Mouse (Mus musculus) liver, embryonic 13.5 days (tissue): ENCODE results near the gene Ppa1. TPM values are rescaled to one million over a fixed set of nuclear protein-coding genes. Genes with fewer than 3 reads are reported as not detected.

Experiments used
- ATAC-seq: fragments of 200-750 bp; cut with Nextera tagmentation; 2 replicates; pipeline ENCODE4 v1.8.0; 2017; ENCODE audit warnings: low read depth, mild to moderate bottlenecking, moderate number of reproducible peaks, moderate library complexity
- DNase-seq: peaks from one replicate; pipeline ENCODE4 v3.0.0; 2022
- H3K27ac ChIP-seq: fragments of 300-500 bp; sonication (generic); 2 replicates; pipeline ENCODE4 v1.5.1; 2015; ENCODE audit warnings: moderate library complexity, mild to moderate bottlenecking, inconsistent platforms
- H3K27me3 ChIP-seq: fragments of 300-500 bp; sonication (generic); 2 replicates; pipeline ENCODE4 v1.6.1; 2015; ENCODE audit warnings: mild to moderate bottlenecking, inconsistent platforms
- H3K36me3 ChIP-seq: fragments of 300-500 bp; sonication (generic); 2 replicates; pipeline ENCODE4 v1.6.1; 2015; ENCODE audit warnings: mild to moderate bottlenecking, inconsistent platforms
- H3K4me1 ChIP-seq: fragments of 300-500 bp; sonication (generic); replicated peaks from 2 replicates; pipeline ENCODE4 v1.6.1; 2015; ENCODE audit warnings: inconsistent platforms
- H3K4me2 ChIP-seq: fragments of 300-500 bp; sonication (generic); 2 replicates; pipeline ENCODE4 v1.6.1; 2015; ENCODE audit warnings: inconsistent platforms, mild to moderate bottlenecking, moderate library complexity
- H3K4me3 ChIP-seq: fragments of 300-500 bp; sonication (generic); replicated peaks from 2 replicates; pipeline ENCODE4 v1.5.1; 2015; ENCODE audit warnings: mild to moderate bottlenecking, inconsistent platforms
- H3K9ac ChIP-seq: fragments of 300-500 bp; sonication (generic); 2 replicates; pipeline ENCODE4 v1.6.1; 2015; ENCODE audit warnings: mild to moderate bottlenecking, inconsistent platforms
- H3K9me3 ChIP-seq: fragments of 300-500 bp; sonication (generic); replicated peaks from 2 replicates; pipeline ENCODE4 v1.6.1; 2016; ENCODE audit warnings: inconsistent platforms
- WGBS: fragments of 180-500 bp; shearing (Covaris S2); methylation state at CpG from one replicate; pipeline ENCODE4 v1.1.7; 2015; ENCODE audit not compliant: insufficient replicate concordance; 5-methylcytosine and 5-hydroxymethylcytosine counted together
- polyA plus RNA-seq: library from polyadenylated mRNA; unstranded; fragments of >200 nt; fragmentation: Nextera tagmentation; extraction: Ambion mirVana; gene quantifications from 2 replicates; pipeline ENCODE4 v1.2.1, GENCODE M21; 2015

Ppa1 gene
- polyA plus RNA-seq, 1 experiment from 2014 or later = 140 TPM

DNA sequence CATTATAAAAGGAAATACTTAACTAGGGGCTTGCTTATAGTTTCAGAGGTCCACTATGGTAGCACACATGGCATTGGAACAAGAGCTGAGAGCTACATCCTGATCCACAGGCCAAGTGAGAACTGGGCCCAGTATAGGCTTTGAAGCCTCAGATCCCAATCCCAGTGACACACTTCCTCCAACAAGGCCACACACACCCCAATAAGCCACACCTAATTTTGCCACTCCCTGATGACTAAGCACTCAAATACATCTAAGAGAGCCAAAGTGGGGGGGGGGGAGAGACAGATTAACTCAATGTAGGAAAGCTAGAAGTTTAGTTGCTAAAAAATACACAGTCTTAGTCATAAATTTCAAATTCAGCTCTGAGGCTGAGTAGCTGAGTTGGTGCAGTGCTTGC lies 21.5 kb downstream of the Ppa1 start:
- no peak overlapping the region for H3K9ac ChIP-seq
- ATAC-seq (peak; percentile 73), DNase-seq (peak; percentile 13)
- no peak overlapping the region for H3K4me3 ChIP-seq
- H3K27me3 ChIP-seq = no peaks in the 10 kb centered on the region
- H3K36me3 ChIP-seq = peaks cover 80% of the 10 kb centered on the region
- peaks cover 16% of the 10 kb centered on the region for H3K4me1 ChIP-seq
- no peaks in the 10 kb centered on the region for H3K9me3 ChIP-seq
- H3K4me2 ChIP-seq = no peak overlapping the region
- peak overlapping the region; percentile 3; the same call in 1 of the 2 replicates for H3K27ac ChIP-seq

DNA sequence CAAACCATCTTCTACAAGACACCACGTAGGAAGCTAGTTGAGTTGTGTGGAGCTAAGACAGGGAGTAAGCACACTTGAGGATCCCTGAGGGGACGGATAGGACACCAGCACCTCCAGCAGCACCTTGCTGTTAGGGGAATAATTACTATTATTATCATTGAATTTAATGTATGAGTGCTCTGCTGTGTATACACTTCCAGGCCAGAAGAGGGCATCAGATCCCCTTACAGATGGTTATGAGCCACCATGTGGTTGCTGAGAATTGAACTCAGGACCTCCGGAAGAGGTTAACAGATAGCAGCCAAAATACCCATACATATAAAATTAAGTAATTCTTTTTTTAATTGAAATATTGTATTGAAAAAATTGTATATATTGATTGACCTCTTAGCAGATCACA lies 22.4 kb downstream of the Ppa1 start:
- peaks cover 77% of the 10 kb centered on the region for H3K36me3 ChIP-seq

DNA sequence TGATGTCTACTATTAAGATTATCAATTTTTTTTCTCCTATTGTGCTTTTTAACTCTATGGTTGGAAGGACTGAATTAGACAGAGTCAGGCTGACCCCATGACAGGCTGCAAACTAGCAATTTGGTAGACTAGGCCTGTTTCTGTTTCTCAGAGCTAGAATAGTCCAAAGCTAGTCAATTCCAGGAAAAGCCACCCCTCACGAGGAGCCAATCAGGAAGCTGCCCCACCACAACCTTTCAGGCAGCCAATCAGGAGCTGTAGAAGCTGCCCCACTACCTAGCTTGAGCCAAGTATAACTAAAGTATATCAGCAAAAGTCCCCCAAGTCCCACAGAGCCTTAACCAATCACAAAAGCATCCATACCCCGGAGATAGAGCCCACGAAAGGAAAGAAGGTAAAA lies 27.6 kb downstream of the Ppa1 start:
- no peak overlapping the region for H3K4me3 ChIP-seq
- H3K9ac ChIP-seq = peak overlapping the region; percentile 26; the same call in 1 of the 2 replicates
- no peaks in the 10 kb centered on the region for H3K9me3 ChIP-seq
- ATAC-seq = peak; percentile 28
- DNase-seq = peak; percentile 63
- 22% methylated on average over 3 of the region's 3 CpGs for WGBS
- peaks cover 31% of the 10 kb centered on the region for H3K4me1 ChIP-seq
- H3K4me2 ChIP-seq = peak overlapping the region; percentile 41
- no peaks in the 10 kb centered on the region for H3K27me3 ChIP-seq
- H3K36me3 ChIP-seq = peaks cover 39% of the 10 kb centered on the region
- peak overlapping the region; percentile 61 for H3K27ac ChIP-seq

More for the DNA sequence above, 22.4 kb downstream of the Ppa1 start:
- H3K9ac ChIP-seq = no peak overlapping the region
- H3K4me2 ChIP-seq = no peak overlapping the region
- no peaks in the 10 kb centered on the region for H3K9me3 ChIP-seq
- H3K4me3 ChIP-seq = no peak overlapping the region
- 0 out of 2 replicates have a peak overlapping the region, but pooled peaks have one; percentile 3 for H3K27ac ChIP-seq
- H3K27me3 ChIP-seq = no peaks in the 10 kb centered on the region
- no peak for ATAC-seq
- no peak for DNase-seq
- peaks cover 22% of the 10 kb centered on the region for H3K4me1 ChIP-seq
- WGBS = 86% methylated on average over 3 of the region's 3 CpGs

DNA sequence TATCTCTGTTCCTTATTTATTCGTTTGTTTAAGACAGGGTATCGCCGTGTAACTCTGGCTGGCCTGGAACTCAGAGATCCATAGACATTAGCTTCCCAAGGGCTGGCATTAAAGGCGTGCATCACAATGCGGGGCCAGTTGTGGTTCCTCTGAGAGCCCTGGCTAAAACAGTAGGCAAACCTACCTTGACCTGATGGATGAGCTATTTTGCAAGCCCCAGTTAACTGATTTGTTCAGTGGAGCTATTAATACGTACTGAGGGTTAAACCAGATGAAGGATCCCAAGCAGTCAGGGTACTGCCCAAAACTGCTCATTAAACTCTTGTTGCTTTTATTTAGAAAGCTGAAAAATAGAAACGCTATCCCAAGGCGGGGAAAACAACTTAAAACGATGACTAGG lies 31.2 kb downstream of the Ppa1 start:
- Histone ChIP-seq H3K36me3 (peaks cover 24% of the 10 kb centered on the region), H3K4me2 (peak overlapping the region; percentile 74), H3K4me3 (peak overlapping the region; percentile 96), H3K27me3 (no peaks in the 10 kb centered on the region), H3K9me3 (no peaks in the 10 kb centered on the region), H3K27ac (peak overlapping the region; percentile 82), H3K9ac (peak overlapping the region; percentile 91), H3K4me1 (peaks cover 51% of the 10 kb centered on the region)
- 41% methylated on average over 9 of the region's 9 CpGs for WGBS
- ATAC-seq (no peak), DNase-seq (no peak)

DNA sequence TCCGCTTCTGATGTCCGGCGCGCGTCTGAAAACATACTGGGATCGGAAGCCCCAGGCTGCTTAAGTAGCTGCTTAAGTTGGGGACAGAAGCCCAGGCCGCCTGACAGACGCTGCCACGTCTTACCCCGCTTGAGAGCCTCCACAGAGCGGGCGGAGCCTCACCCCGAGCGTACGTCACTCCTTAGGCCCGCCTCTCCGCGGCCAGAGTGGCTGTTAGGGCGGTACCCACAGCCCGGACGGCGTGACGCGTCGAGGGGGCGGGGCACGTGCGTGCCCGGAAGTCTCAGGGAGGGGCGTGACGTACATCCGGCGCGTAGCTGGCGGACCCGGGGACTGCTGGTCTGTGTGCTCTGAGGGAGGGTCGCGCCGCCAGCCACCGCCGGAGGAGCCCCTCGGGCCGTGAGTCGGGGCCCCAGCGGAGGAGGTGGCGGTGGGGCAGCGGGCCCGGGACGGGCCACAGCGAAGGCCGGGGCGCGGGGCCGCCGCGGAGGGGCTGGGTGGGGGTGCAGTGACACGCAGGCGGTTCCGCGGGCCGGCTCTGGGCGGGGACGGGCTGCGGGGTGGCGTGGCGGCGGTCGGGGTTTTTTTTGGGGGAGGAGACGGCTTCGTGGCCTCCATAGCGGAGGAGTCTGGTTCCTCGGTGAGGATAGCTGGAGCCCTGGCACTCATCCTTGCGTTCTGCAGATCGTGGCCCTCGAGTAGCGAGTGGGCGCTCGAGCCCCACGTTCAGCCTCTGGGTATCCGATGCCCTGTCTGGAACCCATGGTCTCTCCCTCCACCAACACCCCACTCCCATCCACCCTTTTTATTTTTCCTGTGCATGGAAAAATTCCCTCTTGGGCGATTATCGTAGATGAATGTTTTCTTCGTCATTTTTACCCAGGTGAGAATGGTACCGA lies 31.9 kb downstream of the Ppa1 start, which contains the start of gene Sar1a:
Sar1a (plus strand) TSS at position 285 of the 899 bp plus-strand sequence.
- peak within 1 kb of the TSS; percentile 94 for H3K4me2 ChIP-seq
- DNase-seq (peak; percentile 96), ATAC-seq (peak; percentile 99)
- H3K4me1 ChIP-seq = peaks cover 49% of the 10 kb centered on the region
- H3K9ac ChIP-seq = peak within 1 kb of the TSS; percentile 91
- WGBS = under 1% methylated on average over 80 of the region's 84 CpGs
- peak within 1 kb of the TSS; percentile 96 for H3K4me3 ChIP-seq
- H3K36me3 ChIP-seq = peaks cover 24% of the 10 kb centered on the region
- peak within 1 kb of the TSS; percentile 82 for H3K27ac ChIP-seq
- no peaks in the 10 kb centered on the region for H3K9me3 ChIP-seq
- H3K27me3 ChIP-seq = no peaks in the 10 kb centered on the region

DNA sequence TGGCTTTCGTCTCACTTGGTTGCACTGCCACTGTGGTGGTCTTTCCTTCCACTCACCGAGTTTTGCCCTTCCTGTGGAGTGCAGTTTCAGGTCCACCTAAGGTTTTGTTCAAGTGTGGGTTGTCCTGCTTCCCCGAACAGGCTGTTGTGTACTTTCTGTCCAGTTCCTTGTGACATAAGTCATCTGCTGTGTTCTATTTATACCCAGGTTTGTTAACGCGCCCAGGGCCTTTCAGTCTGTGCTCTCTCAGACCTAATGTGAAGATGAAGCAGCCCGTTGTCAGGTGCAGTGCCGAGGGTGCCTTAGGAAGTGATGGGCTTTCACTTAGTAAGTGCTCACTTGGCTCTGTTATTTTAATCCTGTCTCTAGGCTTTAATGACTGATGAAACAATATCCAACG lies 41.1 kb downstream of the Ppa1 start:
- no peak overlapping the region for H3K4me3 ChIP-seq
- peaks cover 89% of the 10 kb centered on the region for H3K36me3 ChIP-seq
- 81% methylated on average over 8 of the region's 8 CpGs for WGBS
- ATAC-seq (no peak), DNase-seq (no peak)
- no peaks in the 10 kb centered on the region for H3K4me1 ChIP-seq
- H3K9me3 ChIP-seq = no peaks in the 10 kb centered on the region
- no peak overlapping the region for H3K4me2 ChIP-seq
- H3K9ac ChIP-seq = no peak overlapping the region
- H3K27ac ChIP-seq = no peak overlapping the region
- H3K27me3 ChIP-seq = no peaks in the 10 kb centered on the region

DNA sequence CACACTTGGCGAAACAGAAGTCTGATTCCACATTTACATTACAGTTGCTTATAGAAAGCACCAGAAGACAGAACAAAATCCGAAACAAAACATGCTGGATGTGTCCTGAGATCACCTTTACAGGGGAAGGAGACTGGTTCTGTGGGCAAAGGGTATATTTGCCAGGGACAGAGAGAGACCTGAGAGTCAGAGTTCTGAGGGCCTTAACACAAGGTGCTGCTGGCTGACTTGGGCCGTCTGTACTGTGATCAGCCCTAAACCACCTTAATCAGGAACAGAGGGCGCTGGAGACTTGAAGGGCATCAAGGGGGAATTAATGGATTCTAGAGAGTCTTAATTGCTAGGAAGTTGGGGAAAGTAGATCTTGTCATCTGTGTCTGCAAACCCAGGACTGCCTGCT lies 45.2 kb downstream of the Ppa1 start:
- H3K27ac ChIP-seq = no peak overlapping the region
- H3K27me3 ChIP-seq = no peaks in the 10 kb centered on the region
- no peak overlapping the region for H3K4me2 ChIP-seq
- WGBS = 62% methylated on average over 4 of the region's 4 CpGs
- H3K9me3 ChIP-seq = no peaks in the 10 kb centered on the region
- H3K4me1 ChIP-seq = peaks cover 30% of the 10 kb centered on the region
- H3K36me3 ChIP-seq = peaks cover 54% of the 10 kb centered on the region
- no peak for DNase-seq
- no peak for ATAC-seq
- no peak overlapping the region for H3K4me3 ChIP-seq
- H3K9ac ChIP-seq = no peak overlapping the region

DNA sequence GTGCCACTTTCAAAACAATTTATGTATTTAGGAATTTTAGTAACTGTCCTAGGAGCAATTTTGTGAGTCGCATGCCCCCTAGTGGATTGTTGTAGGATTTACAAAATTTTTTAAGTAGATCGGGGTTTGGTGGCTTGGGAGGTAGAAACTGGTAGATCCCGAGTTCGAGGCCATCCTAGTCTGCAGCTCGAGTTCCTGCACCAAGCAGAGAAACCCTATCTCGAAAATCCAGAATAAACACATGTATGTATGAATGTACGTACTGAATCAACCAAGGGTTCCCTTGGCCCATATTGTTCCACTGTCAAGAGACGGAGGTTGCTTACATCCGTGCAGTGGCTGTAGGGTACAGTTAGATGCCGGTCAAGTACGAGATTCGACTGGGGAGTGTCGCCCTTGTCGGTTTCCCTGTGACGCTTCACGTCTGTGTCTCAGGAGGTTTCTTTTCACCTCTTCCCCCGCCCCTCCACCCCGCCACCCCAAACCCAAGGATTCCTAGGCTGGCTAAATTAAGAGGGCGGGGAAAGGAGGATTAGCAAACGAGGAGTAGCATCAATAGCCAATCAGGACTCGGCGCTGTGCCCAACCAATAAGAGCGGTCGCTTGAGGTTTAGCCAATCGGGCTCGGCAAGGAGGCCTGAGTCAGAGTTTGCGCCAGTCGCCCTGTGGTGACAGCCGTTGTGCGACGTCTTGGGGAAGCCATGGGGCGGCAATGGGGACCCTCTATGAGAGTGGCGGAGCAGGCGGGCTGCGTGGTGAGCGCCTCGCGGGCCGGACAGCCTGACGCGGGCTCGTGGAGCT lies 46.7 kb downstream of the Ppa1 start, which contains the start of gene Tysnd1:
Tysnd1 (plus strand) TSS at position 645 of the 801 bp plus-strand sequence.
- ATAC-seq (peak; percentile 96), DNase-seq (peak; percentile 89)
- H3K9me3 ChIP-seq = no peaks in the 10 kb centered on the region
- H3K27me3 ChIP-seq = no peaks in the 10 kb centered on the region
- H3K27ac ChIP-seq = peak within 1 kb of the TSS; percentile 73
- peaks cover 32% of the 10 kb centered on the region for H3K4me1 ChIP-seq
- peak within 1 kb of the TSS; percentile 99 for H3K4me2 ChIP-seq
- H3K9ac ChIP-seq = peak within 1 kb of the TSS; percentile 87
- under 1% methylated on average over 42 of the region's 42 CpGs for WGBS
- peak within 1 kb of the TSS; percentile 96 for H3K4me3 ChIP-seq
- peaks cover 48% of the 10 kb centered on the region for H3K36me3 ChIP-seq

DNA sequence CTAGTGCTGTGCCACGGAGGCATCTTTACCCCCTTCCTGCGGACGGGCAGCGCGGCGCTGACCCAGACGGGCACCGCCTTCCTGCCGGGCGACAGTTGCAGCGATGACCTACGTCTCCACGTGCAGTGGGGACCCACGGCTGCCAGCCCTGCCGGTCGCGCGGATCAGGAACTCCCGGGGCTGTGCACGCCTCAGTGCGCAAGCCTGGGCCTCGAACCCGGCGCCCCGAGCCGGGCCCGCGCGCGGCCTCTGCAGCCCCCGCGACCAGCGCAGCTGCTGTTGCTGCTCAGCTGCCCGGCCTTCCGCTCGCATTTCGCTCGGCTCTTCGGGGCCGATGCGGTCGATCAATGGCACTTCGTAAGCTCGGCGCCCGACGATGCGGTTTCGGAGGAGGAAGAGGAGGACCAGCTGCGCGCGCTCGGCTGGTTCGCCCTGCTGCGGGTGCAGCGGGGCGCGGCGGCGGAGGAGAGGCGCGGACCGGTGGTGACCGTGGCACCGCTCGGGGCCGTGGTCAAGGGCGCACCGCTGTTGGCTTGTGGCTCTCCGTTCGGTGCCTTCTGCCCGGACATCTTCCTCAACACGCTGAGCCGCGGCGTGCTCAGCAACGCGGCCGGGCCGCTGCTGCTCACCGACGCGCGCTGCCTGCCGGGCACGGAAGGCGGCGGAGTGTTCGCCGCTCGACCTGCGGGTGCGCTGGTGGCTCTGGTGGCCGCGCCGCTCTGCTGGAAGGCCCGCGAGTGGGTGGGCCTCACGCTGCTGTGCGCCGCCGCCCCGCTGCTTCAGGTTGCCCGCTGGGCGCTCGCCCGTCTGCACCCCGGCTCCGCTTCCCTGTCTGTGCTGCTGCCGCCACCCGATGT lies 47.6 kb downstream of the Ppa1 start:
- DNase-seq (no peak), ATAC-seq (peak; percentile 63)
- Histone ChIP-seq H3K4me2 (peak overlapping the region; percentile 99), H3K4me1 (peaks cover 32% of the 10 kb centered on the region), H3K4me3 (peak overlapping the region; percentile 96), H3K27ac (peak overlapping the region; percentile 73), H3K36me3 (peaks cover 43% of the 10 kb centered on the region), H3K9ac (peak overlapping the region; percentile 87), H3K27me3 (no peaks in the 10 kb centered on the region), H3K9me3 (no peaks in the 10 kb centered on the region)
- under 1% methylated on average over 106 of the region's 111 CpGs for WGBS

DNA sequence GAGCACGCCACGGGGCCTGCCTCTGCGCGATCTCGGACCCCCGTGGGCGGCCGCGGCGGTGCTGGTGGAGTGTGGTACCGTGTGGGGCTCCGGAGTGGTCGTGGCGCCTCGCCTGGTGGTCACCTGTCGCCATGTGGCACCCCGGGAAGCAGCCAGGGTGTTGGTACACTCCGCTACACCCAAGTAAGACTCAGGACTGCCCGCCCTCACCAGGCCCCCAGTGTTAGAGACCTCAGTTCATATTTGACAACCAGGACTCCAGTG lies 48.1 kb downstream of the Ppa1 start:
- ATAC-seq (no peak), DNase-seq (no peak)
- H3K4me3 ChIP-seq = peak overlapping the region; percentile 96
- peak overlapping the region; percentile 73; the same call in 1 of the 2 replicates for H3K27ac ChIP-seq
- peaks cover 41% of the 10 kb centered on the region for H3K36me3 ChIP-seq
- H3K9me3 ChIP-seq = no peaks in the 10 kb centered on the region
- peaks cover 32% of the 10 kb centered on the region for H3K4me1 ChIP-seq
- H3K4me2 ChIP-seq = peak overlapping the region; percentile 99
- peak overlapping the region; percentile 87 for H3K9ac ChIP-seq
- H3K27me3 ChIP-seq = no peaks in the 10 kb centered on the region
- WGBS = 5% methylated on average over 19 of the region's 19 CpGs
